Mouse (Mus musculus): ENCODE measurements around the gene Mettl16.

- TF ChIP-seq EP300 (IDR thresholded peaks at IDR 0.05; ENCODE audit: low read depth): no peak
- TF ChIP-seq CTCF (IDR thresholded peaks at IDR 0.05; ENCODE audit: low read depth): no peak
Measured at GRCm38 (mm10) chr11:74800658-74801057, 30.0 kb downstream of the Mettl16 start.
